Mouse (Mus musculus) midbrain, embryonic 11.5 days (tissue): ENCODE data around the gene Fhdc1. TPM values are rescaled to one million over a fixed set of nuclear protein-coding genes. Genes with fewer than 3 reads are reported as not detected.

Experiments
- ATAC-seq: fragments of 200-750 bp; cut with Nextera tagmentation; 2 replicates; pipeline ENCODE4 v1.8.0; 2017; ENCODE audit warnings: moderate TSS enrichment, moderate library complexity; ENCODE audit not compliant: low FRiP score
- DNase-seq: peaks from one replicate; pipeline ENCODE4 v3.0.0; 2015; ENCODE audit warnings: low spot score; ENCODE audit errors: missing footprints
- H3K27ac ChIP-seq: fragments of 300-500 bp; sonication (generic); 2 replicates; pipeline ENCODE4 v1.5.1; 2014; ENCODE audit warnings: low read depth, low read length
- H3K27me3 ChIP-seq: fragments of 300-500 bp; sonication (generic); 2 replicates; pipeline ENCODE4 v1.6.1; 2014; ENCODE audit warnings: mild to moderate bottlenecking, low read length, moderate library complexity, mixed read lengths; ENCODE audit not compliant: control insufficient read depth, insufficient read depth
- H3K36me3 ChIP-seq: fragments of 300-500 bp; sonication (generic); 2 replicates; pipeline ENCODE4 v1.6.1; 2014; ENCODE audit warnings: mild to moderate bottlenecking, low read length, moderate library complexity, mixed read lengths; ENCODE audit not compliant: control insufficient read depth, insufficient read depth
- H3K4me1 ChIP-seq: fragments of 300-500 bp; sonication (generic); 2 replicates; pipeline ENCODE4 v1.6.1; 2014; ENCODE audit warnings: low read length; ENCODE audit not compliant: control insufficient read depth, insufficient read depth
- H3K4me2 ChIP-seq: fragments of 300-500 bp; sonication (generic); 2 replicates; pipeline ENCODE4 v1.6.1; 2014; ENCODE audit warnings: mild to moderate bottlenecking, moderate library complexity
- H3K4me3 ChIP-seq: fragments of 300-500 bp; sonication (generic); 2 replicates; pipeline ENCODE4 v1.5.1; 2014; ENCODE audit warnings: low read depth, low read length
- H3K9ac ChIP-seq: fragments of 300-500 bp; sonication (generic); 2 replicates; pipeline ENCODE4 v1.6.1; 2014; ENCODE audit warnings: low read length
- H3K9me3 ChIP-seq: fragments of 300-500 bp; sonication (generic); 2 replicates; pipeline ENCODE4 v1.6.1; 2016; ENCODE audit warnings: low read length; ENCODE audit not compliant: control insufficient read depth
- WGBS: fragments of 180-500 bp; shearing (Covaris S2); extraction: QIAGEN DNeasy Blood & Tissue Kit; methylation state at CpG from one replicate; pipeline ENCODE4 v1.1.7; 2014; 5-methylcytosine and 5-hydroxymethylcytosine counted together
- polyA plus RNA-seq: library from polyadenylated mRNA; unstranded; fragments of >200 nt; fragmentation: Nextera tagmentation; extraction: Ambion mirVana; gene quantifications from 2 replicates; pipeline ENCODE4 v1.2.1, GENCODE M21; 2014

The Fhdc1 gene
- polyA plus RNA-seq, 1 experiment from 2014 or later = 1.0 TPM

- H3K27me3 ChIP-seq = no peaks in the 10 kb centered on the region
- 30% methylated on average over 5 of the region's 5 CpGs for WGBS
- DNase-seq = no peak
Measured at GRCm38 (mm10) chr3:84403389-84403788, 76.8 kb downstream of the Fhdc1 start.

GRCm38 (mm10) chr3:84402716-84403115 lies 77.5 kb downstream of the Fhdc1 start:
- H3K27ac ChIP-seq = no peak overlapping the region
- H3K9me3 ChIP-seq = no peaks in the 10 kb centered on the region
- no peaks in the 10 kb centered on the region for H3K36me3 ChIP-seq
- H3K27me3 ChIP-seq = no peaks in the 10 kb centered on the region
- no peak for DNase-seq
- H3K4me3 ChIP-seq = no peak overlapping the region
- ATAC-seq = peak; percentile 83
- WGBS = 16% methylated on average over 2 of the region's 2 CpGs
- peaks cover 4% of the 10 kb centered on the region for H3K4me1 ChIP-seq
- no peak overlapping the region for H3K4me2 ChIP-seq
- no peak overlapping the region for H3K9ac ChIP-seq

More at GRCm38 (mm10) chr3:84403389-84403788, 76.8 kb downstream of the Fhdc1 start:
- no peaks in the 10 kb centered on the region for H3K36me3 ChIP-seq
- no peak overlapping the region for H3K4me3 ChIP-seq
- H3K27ac ChIP-seq = no peak overlapping the region
- ATAC-seq = no peak
- H3K4me2 ChIP-seq = no peak overlapping the region
- H3K4me1 ChIP-seq = peaks cover 4% of the 10 kb centered on the region
- no peak overlapping the region for H3K9ac ChIP-seq
- no peaks in the 10 kb centered on the region for H3K9me3 ChIP-seq

GRCm38 (mm10) chr3:84397976-84398375 lies 82.3 kb downstream of the Fhdc1 start:
- Histone ChIP-seq H3K27me3 (no peaks in the 10 kb centered on the region), H3K9ac (no peak overlapping the region), H3K9me3 (no peaks in the 10 kb centered on the region), H3K4me3 (no peak overlapping the region), H3K4me2 (no peak overlapping the region), H3K36me3 (no peaks in the 10 kb centered on the region), H3K27ac (no peak overlapping the region), H3K4me1 (peaks cover 4% of the 10 kb centered on the region)
- no peak for DNase-seq
- 68% methylated on average over 4 of the region's 4 CpGs for WGBS
- no peak for ATAC-seq

- Histone ChIP-seq H3K9me3 (no peaks in the 10 kb centered on the region), H3K27ac (no peak overlapping the region), H3K4me2 (no peak overlapping the region), H3K36me3 (no peaks in the 10 kb centered on the region), H3K9ac (no peak overlapping the region), H3K4me1 (no peaks in the 10 kb centered on the region), H3K4me3 (no peak overlapping the region), H3K27me3 (no peaks in the 10 kb centered on the region)
- 78% methylated on average over 2 of the region's 2 CpGs for WGBS
- no peak for DNase-seq
- no peak for ATAC-seq
Measured at GRCm38 (mm10) chr3:84396240-84396639, 84.0 kb downstream of the Fhdc1 start.

- Histone ChIP-seq H3K4me2 (no peak overlapping the region), H3K9me3 (no peaks in the 10 kb centered on the region), H3K27ac (no peak overlapping the region), H3K36me3 (no peaks in the 10 kb centered on the region), H3K27me3 (no peaks in the 10 kb centered on the region), H3K4me3 (no peak overlapping the region), H3K9ac (no peak overlapping the region), H3K4me1 (no peaks in the 10 kb centered on the region)
- DNase-seq (no peak), ATAC-seq (no peak)
Measured at GRCm38 (mm10) chr3:84395840-84396239, 84.4 kb downstream of the Fhdc1 start.

GRCm38 (mm10) chr3:84394841-84395447 lies 85.3 kb downstream of the Fhdc1 start:
- H3K36me3 ChIP-seq = no peaks in the 10 kb centered on the region
- no peaks in the 10 kb centered on the region for H3K27me3 ChIP-seq
- H3K4me1 ChIP-seq = no peaks in the 10 kb centered on the region
- no peak overlapping the region for H3K9ac ChIP-seq
- ATAC-seq = no peak
- H3K4me2 ChIP-seq = no peak overlapping the region
- 86% methylated on average over 8 of the region's 8 CpGs for WGBS
- no peak overlapping the region for H3K4me3 ChIP-seq
- H3K27ac ChIP-seq = no peak overlapping the region
- H3K9me3 ChIP-seq = no peaks in the 10 kb centered on the region
- DNase-seq = no peak

Other genes with a start within 250 kb of the Fhdc1 start
- gene Trim2, start 173.6 kb downstream of the Fhdc1 start, polyA plus RNA-seq = 128 and 137 TPM in 2 replicates
- 42.6 and 44.2 TPM in 2 replicates for gene Arfip1, start 102.2 kb upstream of the Fhdc1 start, polyA plus RNA-seq
- not detected in 2 replicates for gene Tigd4, start 113.1 kb upstream of the Fhdc1 start, polyA plus RNA-seq
- 0.16 and 0.36 TPM in 2 replicates for gene Tmem154, start 185.8 kb upstream of the Fhdc1 start, polyA plus RNA-seq